Mouse (Mus musculus): Measurements from ENCODE around the gene Ubap1l.

- TF ChIP-seq CTCF (IDR thresholded peaks at IDR 0.05; ENCODE audit: borderline replicate concordance, extremely low read depth, insufficient read depth, insufficient read length): no peak
- TF ChIP-seq POLR2A (IDR thresholded peaks at IDR 0.05; ENCODE audit: borderline replicate concordance, extremely low read depth, insufficient read depth, insufficient read length, poor library complexity, severe bottlenecking): no peak
These were observed 4.9 kb downstream of the Ubap1l start for GRCm38 (mm10) chr9:65365721-65366120.

Data from brain, embryonic 14.5 days (tissue).